Mouse (Mus musculus) layer of hippocampus, postnatal 10 days (tissue): ENCODE data around the gene Taar3. TPM values are rescaled to one million over a fixed set of nuclear protein-coding genes. Genes with fewer than 3 reads are reported as not detected.

ENCODE experiments used
- DNase-seq, 2 experiments: peaks; one replicate each; pipeline ENCODE4 v3.0.0; 2021; ENCODE audit warnings: low spot score in 2 of 2
- total RNA-seq, 2 experiments: library from RNA; stranded (reverse); gene quantifications; 2 replicates each; pipeline ENCODE4 v1.2.3; 2021

The Taar3 gene
- total RNA-seq, 2 experiments from 2014 or later = not detected

DNA sequence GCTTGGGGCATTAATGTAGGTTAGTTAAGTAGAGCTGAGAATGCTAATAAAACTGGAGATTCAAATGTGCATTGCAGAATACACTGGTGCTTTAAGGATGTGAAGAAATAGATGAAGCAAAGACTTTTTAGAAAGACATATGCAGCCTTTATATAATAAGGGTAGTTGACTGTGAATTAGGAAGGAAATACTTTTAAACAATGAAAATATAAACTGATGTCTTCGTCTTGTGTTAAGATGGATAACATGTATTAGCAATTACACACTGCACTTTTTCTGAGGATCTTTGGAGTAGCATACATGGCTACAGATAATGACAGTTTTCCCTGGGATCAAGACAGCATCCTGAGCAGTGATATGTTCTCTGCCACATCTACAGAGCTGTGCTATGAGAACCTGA lies 50.3 kb downstream of the Taar3 start, which contains the start of gene Taar7b:
Gene Taar7b (plus strand): TSS at position 301 of the 400 bp plus-strand sequence.
- DNase-seq = no peak

Other genes with a start within 250 kb of the Taar3 start
- gene Rps12, start 162.3 kb upstream of the Taar3 start, total RNA-seq = 100 to 1,000 TPM; 336 to 348 TPM
- gene Slc18b1, start 152.6 kb upstream of the Taar3 start, total RNA-seq = 10 to 100 TPM; 18.2 to 22.0 TPM
- gene Vnn3, start 98.1 kb upstream of the Taar3 start, total RNA-seq = under 1 TPM in 1 of 2 experiments, not detected in 1; 0.46 TPM
- gene Vnn1, start 54.9 kb upstream of the Taar3 start, total RNA-seq = under 1 TPM; 0.66 to 0.71 TPM
- gene Taar1, start 29.2 kb upstream of the Taar3 start, total RNA-seq = not detected
- gene Taar2, start 11.0 kb upstream of the Taar3 start, total RNA-seq = not detected
- not detected for gene Taar4, start 10.9 kb downstream of the Taar3 start, total RNA-seq
- not detected for gene Taar5, start 21.1 kb downstream of the Taar3 start, total RNA-seq
- not detected for gene Taar6, start 36.1 kb downstream of the Taar3 start, total RNA-seq
- not detected for gene Taar7a, start 43.9 kb downstream of the Taar3 start, total RNA-seq
- gene Taar7b, start 50.4 kb downstream of the Taar3 start, total RNA-seq = not detected
- not detected for gene Taar7d, start 77.7 kb downstream of the Taar3 start, total RNA-seq
- not detected for gene Taar7e, start 88.1 kb downstream of the Taar3 start, total RNA-seq
- not detected for gene Taar7f, start 100.0 kb downstream of the Taar3 start, total RNA-seq
- not detected for gene Taar8a, start 126.9 kb downstream of the Taar3 start, total RNA-seq
- not detected for gene Taar8b, start 142.7 kb downstream of the Taar3 start, total RNA-seq
- not detected for gene Taar8c, start 152.4 kb downstream of the Taar3 start, total RNA-seq
- not detected for gene Taar9, start 160.0 kb downstream of the Taar3 start, total RNA-seq
- 100 to 1,000 TPM; 169 to 187 TPM for gene Stx7, start 199.7 kb downstream of the Taar3 start, total RNA-seq